In genomic region chr11:99126482-99127253, GRCm38 (mm10) we compare ENCODE assay signal across 9 mouse cellular contexts. TPM values are rescaled to one million over a fixed set of nuclear protein-coding genes. Genes with fewer than 3 reads are reported as not detected.
DNase-seq lines count a peak whose midpoint lies in the region; ATAC-seq lines count a peak whose summit lies in the region.
"Had no signal": no experiment of that assay in that cellular context is flagged by ENCODE, and none has a peak within 500 bp of the region (broad histone marks: within the 10 kb centered on the region; RNA-seq: fewer than 3 reads in every experiment).

No protein-coding gene starts in this region.

- DNase-seq in left cerebral cortex, adult 18-20 months (ENCODE audit: low spot score in 2 of 2): peak; percentile 54 to 61
- no peak for DNase-seq in left cerebral cortex, adult 11 months (ENCODE audit: low spot score)
- peak; percentile 50 for DNase-seq in kidney, postnatal 10 days
- peak; percentile 76 for DNase-seq in lung, postnatal 25 days (ENCODE audit: low spot score)
- no peak for DNase-seq in adipocyte (ENCODE audit: low spot score)
- DNase-seq in urinary bladder, postnatal 4 days (ENCODE audit: low spot score in 2 of 2): no peak
- no peak for DNase-seq in natural killer cell, adult 2 months (ENCODE audit: low spot score in 2 of 2)

- H3K4me1 ChIP-seq in heart, embryonic 11.5 days (ENCODE audit: control insufficient read depth, insufficient read depth, low read length): peaks cover 27% of the 10 kb centered on the region

- H3K4me3 ChIP-seq in heart, embryonic 11.5 days (ENCODE audit: low read depth, low read length): no peak overlapping the region

- ATAC-seq in heart, embryonic 11.5 days (replicated peaks; ENCODE audit: insufficient number of reproducible peaks, low FRiP score, low TSS enrichment): peak; percentile 53; the same call in 1 of the 2 replicates
- ATAC-seq: Patski had no signal

- H3K36me3 ChIP-seq in heart, embryonic 11.5 days (ENCODE audit: control insufficient read depth, insufficient read depth, low read length): no peaks in the 10 kb centered on the region

- H3K4me2 ChIP-seq in heart, embryonic 11.5 days: peak overlapping the region; percentile 39; the same call in 1 of the 2 replicates

- H3K27me3 ChIP-seq in heart, embryonic 11.5 days (ENCODE audit: control insufficient read depth, insufficient read depth, low read length): no peaks in the 10 kb centered on the region
- H3K27me3 ChIP-seq: Patski had no signal

- H3K9me3 ChIP-seq in heart, embryonic 11.5 days (replicated peaks; ENCODE audit: control insufficient read depth, low read length): no peaks in the 10 kb centered on the region

- WGBS in heart, embryonic 11.5 days (ENCODE audit: insufficient replicate concordance): 11% methylated on average over 5 of the region's 5 CpGs

- H3K9ac ChIP-seq in heart, embryonic 11.5 days (ENCODE audit: low read depth, low read length): peak overlapping the region; percentile 54

- peak overlapping the region; percentile 89 for H3K27ac ChIP-seq in heart, embryonic 11.5 days (ENCODE audit: low read depth, low read length)

RNA-seq across cellular contexts. Expression of gene Ccr7, which starts 28.2 kb away (rescaled TPM):
- total RNA-seq in left cerebral cortex, adult 18-20 months (2021): under 1 TPM in 1 of 2 experiments, not detected in 1; 0.49 TPM
- polyA plus RNA-seq in heart, embryonic 11.5 days (2014; fragmentation: Nextera tagmentation; extraction: Ambion mirVana): 0.21 and 0.36 TPM in 2 replicates

RNA-seq across cellular contexts. Expression of gene Tns4, which starts 37.6 kb away (rescaled TPM):
- under 1 TPM; 0.14 to 0.16 TPM for total RNA-seq in left cerebral cortex, adult 18-20 months (2021)
- 0.13 TPM in 1 of 2 replicates, not detected in the other for polyA plus RNA-seq in heart, embryonic 11.5 days (2014; fragmentation: Nextera tagmentation; extraction: Ambion mirVana)
- polyA plus RNA-seq: Patski had no signal

Comparison
In these comparisons a context has a peak if more than half of its experiments do, and no peak if none do; other contexts are left out.
1. DNase-seq: peak in left cerebral cortex, adult 18-20 months (2 of 2), kidney, postnatal 10 days (single experiment) and lung, postnatal 25 days (single experiment); none in left cerebral cortex, adult 11 months (single experiment), adipocyte (single experiment), urinary bladder, postnatal 4 days (0 of 2) and natural killer cell, adult 2 months (0 of 2).